Mouse (Mus musculus) mesoderm, embryonic 11.5 days (tissue): ENCODE measurements around the gene Olfr1249.
"Not testable (repeated sequence)": the region's sequence is repeated elsewhere in the genome, so short reads cannot be mapped to it uniquely, and the experiment has no call there.

Experiments
- DNase-seq: peaks from one replicate; pipeline ENCODE4 v3.0.0-alpha.2; 2012; ENCODE audit warnings: low read depth, low spot score

The Olfr1249 gene

DNA sequence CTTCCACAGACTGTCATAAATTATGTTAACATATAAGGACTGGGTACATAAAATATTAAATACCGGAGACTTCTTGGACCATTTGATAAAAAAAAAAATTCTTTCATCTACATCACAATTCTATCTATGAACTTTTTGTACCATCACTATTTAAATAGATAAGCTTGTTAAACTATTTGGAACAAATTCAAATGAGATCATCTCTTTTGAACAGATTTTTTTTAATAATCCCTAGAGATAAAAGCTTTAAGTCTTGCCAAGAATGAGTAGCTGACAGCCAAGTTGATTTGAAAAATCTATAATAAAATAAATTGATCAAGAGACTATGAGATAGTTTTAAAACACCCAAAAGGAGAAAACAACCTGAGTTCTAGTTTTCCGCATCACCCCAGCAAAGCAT lies at the start of gene Olfr1249:
Olfr1249 (minus strand) TSS at position 101 of the 400 bp plus-strand sequence.
- no peak for DNase-seq

DNA sequence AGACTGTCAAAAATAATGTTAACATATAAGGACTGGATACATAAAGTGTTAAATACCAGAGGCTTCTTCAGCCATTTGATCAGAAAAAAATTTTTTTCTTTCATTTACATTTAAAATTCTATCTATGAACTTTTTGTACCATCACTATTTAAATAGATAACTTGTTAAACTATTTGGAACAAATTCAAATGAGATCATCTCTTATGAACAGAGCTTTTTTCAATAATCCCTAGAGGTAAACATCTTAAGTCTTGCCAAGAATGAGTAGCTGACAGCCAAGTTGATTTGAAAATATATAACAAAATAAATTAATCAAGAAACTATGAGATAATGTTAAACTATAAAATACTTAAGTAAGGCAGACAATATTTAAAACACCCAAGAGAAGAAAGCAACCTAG lies 37.1 kb upstream of the Olfr1249 start, which contains the start of gene Olfr1251:
Olfr1251 (minus strand) TSS at position 101 of the 400 bp plus-strand sequence.
- no peak for DNase-seq

DNA sequence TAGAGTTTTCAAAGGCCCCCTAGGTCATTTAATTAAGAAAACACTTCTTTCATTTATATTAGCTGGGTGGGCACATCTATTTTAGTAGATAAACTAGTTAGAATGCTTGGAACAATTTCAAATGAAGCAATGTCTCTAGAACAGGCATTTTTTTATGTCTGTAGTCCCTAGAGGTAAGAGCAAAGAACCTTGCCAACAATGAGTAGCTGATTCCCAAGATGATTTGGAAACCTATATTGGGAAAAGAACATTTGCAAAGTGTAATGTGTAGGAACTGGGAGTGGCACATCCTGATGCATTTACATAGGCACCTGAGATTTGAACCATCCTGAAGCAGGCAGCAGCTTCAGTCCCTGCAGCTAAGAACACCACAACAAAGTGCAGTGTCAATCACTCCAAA lies 26.6 kb upstream of the Olfr1249 start, which contains the start of gene Olfr1250:
Olfr1250 (minus strand) TSS at position 101 of the 400 bp plus-strand sequence.
- no peak for DNase-seq

DNA sequence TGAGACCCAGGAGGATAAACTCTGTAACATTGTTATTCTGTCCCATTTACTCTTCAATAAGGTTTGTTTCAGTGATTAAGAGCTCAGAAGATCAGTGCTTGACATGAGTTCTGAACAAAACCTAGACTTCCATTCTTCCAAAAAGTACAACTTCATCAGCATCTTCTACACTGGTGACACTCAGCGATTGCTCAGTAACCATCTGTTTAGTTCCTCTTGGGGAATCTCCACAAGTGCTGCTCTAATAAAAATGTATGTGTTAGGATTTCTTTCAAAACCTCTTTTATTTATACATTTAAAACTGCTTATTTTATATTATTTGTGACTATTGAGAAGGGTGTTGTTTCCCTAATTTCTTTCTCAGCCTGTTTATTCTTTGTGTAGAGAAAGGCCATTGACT lies 16.6 kb downstream of the Olfr1249 start, which contains the start of gene Olfr1248:
Olfr1248 (minus strand) TSS at position 101 of the 400 bp plus-strand sequence.
- not testable (repeated sequence) for DNase-seq

DNA sequence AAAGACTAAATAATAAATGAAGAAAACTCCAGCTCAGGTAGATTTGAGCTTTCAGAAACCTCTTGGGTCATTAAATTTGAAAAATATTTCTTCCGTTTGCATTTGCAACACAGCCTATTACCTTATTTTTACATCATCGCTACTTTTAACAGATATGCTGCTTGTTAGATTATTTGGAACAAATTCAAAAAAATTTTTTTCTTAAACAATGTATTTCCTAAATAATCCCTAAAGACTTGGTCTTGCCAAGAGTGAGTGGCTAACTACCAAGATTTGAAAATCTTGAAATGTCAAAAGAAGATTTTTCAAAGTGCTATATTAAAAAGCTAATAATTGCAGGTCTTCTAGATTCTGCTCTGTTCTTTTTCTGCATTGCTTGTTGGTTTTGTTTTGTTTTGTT lies 20.8 kb downstream of the Olfr1249 start, which contains the start of gene Olfr1247:
Olfr1247 (minus strand) TSS at position 101 of the 400 bp plus-strand sequence.
- no peak for DNase-seq

DNA sequence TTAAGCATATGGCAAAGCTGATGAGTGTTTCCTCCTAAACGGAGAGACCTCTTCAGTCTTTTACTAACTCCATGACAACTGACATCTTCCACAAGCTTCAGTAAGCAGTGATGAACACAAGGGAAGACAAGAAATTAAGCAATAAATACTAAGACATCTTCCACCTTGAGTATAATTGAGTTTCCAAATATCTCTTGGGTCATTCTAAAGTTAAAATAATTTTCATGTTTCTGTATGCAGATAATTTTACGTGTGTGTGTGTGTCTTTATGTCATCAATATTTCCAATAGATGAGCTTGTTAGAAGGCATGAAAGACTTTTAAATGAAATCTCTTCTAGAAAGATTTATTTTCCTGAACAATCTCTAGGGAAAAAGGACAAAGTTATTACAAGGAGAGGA lies 41.7 kb downstream of the Olfr1249 start, which contains the start of gene Olfr1246:
Olfr1246 (minus strand) TSS at position 101 of the 400 bp plus-strand sequence.
- DNase-seq = no peak
